Mouse (Mus musculus): Measurements from ENCODE around the gene Cemip.

GRCm38 (mm10) chr7:84039856-84040522 is 46.3 kb downstream of the Cemip start:
- TF ChIP-seq POLR2A (IDR thresholded peaks at IDR 0.05; ENCODE audit: borderline replicate concordance, low read depth, low read length) (no peak), CTCF (IDR thresholded peaks at IDR 0.05; ENCODE audit: low read depth, low read length) (no peak)
